Mouse (Mus musculus) limb, embryonic 14.5 days (tissue): ENCODE measurements at regions not wholly inside any gene's neighbourhood (a gene's known extent, or its start where the extent isn't known, plus 50 kb on each side); places are given as distances from the start of the nearest gene placed in this dataset.
A peak's percentile ranks its signal among the peaks of the same experiment; 100 is the strongest.
"Not testable (repeated sequence)": the region's sequence is repeated elsewhere in the genome, so short reads cannot be mapped to it uniquely, and the experiment has no call there.

ENCODE experiments used
- ATAC-seq: fragments of 200-750 bp; cut with Nextera tagmentation; 2 replicates; pipeline ENCODE4 v1.8.0; 2017; ENCODE audit warnings: low read depth, moderate number of reproducible peaks, moderate TSS enrichment; ENCODE audit not compliant: low FRiP score
- DNase-seq: peaks from one replicate; pipeline ENCODE4 v3.0.0-alpha.2; 2015; ENCODE audit warnings: low spot score
- H3K27ac ChIP-seq: fragments of 300-500 bp; sonication (generic); replicated peaks from 2 replicates; pipeline ENCODE4 v1.5.1; 2014; ENCODE audit warnings: low read depth, mild to moderate bottlenecking, low read length, moderate library complexity, mixed read lengths
- H3K27me3 ChIP-seq: fragments of 300-500 bp; sonication (generic); 2 replicates; pipeline ENCODE4 v1.6.1; 2014; ENCODE audit warnings: low read length, mixed read lengths; ENCODE audit not compliant: control insufficient read depth, insufficient read depth
- H3K36me3 ChIP-seq: fragments of 300-500 bp; sonication (generic); 2 replicates; pipeline ENCODE4 v1.6.1; 2014; ENCODE audit warnings: mild to moderate bottlenecking, low read length, moderate library complexity, mixed read lengths; ENCODE audit not compliant: control insufficient read depth, insufficient read depth
- H3K4me1 ChIP-seq: fragments of 300-500 bp; sonication (generic); 2 replicates; pipeline ENCODE4 v1.6.1; 2014; ENCODE audit warnings: antibody characterized with exemption, low read length, mixed read lengths; ENCODE audit not compliant: control insufficient read depth, insufficient read depth
- H3K4me2 ChIP-seq: fragments of 300-500 bp; sonication (generic); replicated peaks from 2 replicates; pipeline ENCODE4 v1.6.1; 2014; ENCODE audit warnings: low read depth, mild to moderate bottlenecking, low read length, moderate library complexity; ENCODE audit not compliant: severe bottlenecking
- H3K4me3 ChIP-seq: fragments of 300-500 bp; sonication (generic); replicated peaks from 2 replicates; pipeline ENCODE4 v1.5.1; 2014; ENCODE audit warnings: low read length
- H3K9ac ChIP-seq: fragments of 300-500 bp; sonication (generic); 2 replicates; pipeline ENCODE4 v1.6.1; 2014; ENCODE audit warnings: mild to moderate bottlenecking, low read depth, low read length, moderate library complexity; ENCODE audit not compliant: severe bottlenecking
- H3K9me3 ChIP-seq: fragments of 300-500 bp; sonication (generic); 2 replicates; pipeline ENCODE4 v1.6.1; 2016; ENCODE audit warnings: low read length; ENCODE audit not compliant: control insufficient read depth
- POLR2A ChIP-seq: fragments of 200-500 bp; IDR thresholded peaks from 2 replicates; pipeline ENCODE4 v1.8.0; 2012; ENCODE audit warnings: inconsistent platforms, mild to moderate bottlenecking, moderate library complexity, borderline replicate concordance; ENCODE audit not compliant: insufficient read depth, insufficient read length; ENCODE audit errors: extremely low read depth
- WGBS: fragments of 180-500 bp; shearing (Covaris S2); extraction: QIAGEN DNeasy Blood & Tissue Kit; methylation state at CpG from one replicate; pipeline ENCODE4 v1.1.7; 2014; 5-methylcytosine and 5-hydroxymethylcytosine counted together

DNA sequence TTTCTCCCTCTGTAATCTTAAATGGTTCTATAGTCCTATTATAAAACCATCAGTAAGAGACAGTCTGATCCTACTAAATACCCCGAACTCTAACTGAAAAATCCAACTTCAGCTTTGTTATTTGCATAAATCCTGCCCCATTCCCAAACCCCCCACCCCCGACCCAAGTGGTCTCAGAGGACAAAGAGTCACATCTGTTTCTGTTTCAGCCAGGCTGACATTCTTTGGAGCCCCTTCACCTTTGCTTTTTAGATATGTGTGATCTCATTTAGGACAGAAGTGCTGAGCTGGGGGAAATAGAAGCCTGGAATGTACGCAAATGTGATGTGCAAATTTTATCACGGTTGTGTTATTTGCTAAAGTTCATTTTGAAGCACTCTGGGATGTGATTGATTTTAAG lies 98.3 kb upstream of the Wdfy3 start:
- Histone ChIP-seq H3K4me2 (no peak overlapping the region), H3K27ac (no peak overlapping the region), H3K9ac (no peak overlapping the region), H3K4me1 (peaks cover 4% of the 10 kb centered on the region; the same call in 1 of the 2 replicates), H3K36me3 (no peaks in the 10 kb centered on the region), H3K27me3 (no peaks in the 10 kb centered on the region), H3K9me3 (no peaks in the 10 kb centered on the region), H3K4me3 (no peak overlapping the region)
- DNase-seq (no peak), ATAC-seq (no peak)
- no peak for TF ChIP-seq POLR2A
- 16% methylated on average over 4 of the region's 4 CpGs for WGBS

DNA sequence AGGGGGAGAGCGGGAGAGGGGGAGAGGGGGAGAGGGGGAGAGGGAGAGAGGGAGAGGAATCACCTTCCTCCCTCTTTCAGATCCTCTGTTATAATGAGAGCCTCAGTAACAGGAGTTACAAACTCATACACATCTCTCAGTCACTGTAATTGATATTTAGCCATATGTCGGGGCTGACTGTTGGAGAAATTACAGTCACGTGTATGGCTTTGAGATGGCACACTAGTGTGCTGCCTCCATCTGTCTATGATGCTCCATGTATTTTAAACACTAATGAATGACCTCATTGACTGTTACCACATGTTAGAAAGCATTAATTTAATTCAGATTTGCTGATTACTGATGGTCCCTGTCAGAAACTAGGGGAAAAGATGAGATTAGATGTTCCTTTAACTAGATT lies 102.1 kb upstream of the Wdfy3 start:
- H3K27me3 ChIP-seq = no peaks in the 10 kb centered on the region
- H3K9me3 ChIP-seq = no peaks in the 10 kb centered on the region
- no peak overlapping the region for H3K9ac ChIP-seq
- 72% methylated on average over 3 of the region's 3 CpGs for WGBS
- no peak for DNase-seq
- ATAC-seq = no peak
- TF ChIP-seq POLR2A = no peak
- no peak overlapping the region for H3K4me2 ChIP-seq
- H3K4me1 ChIP-seq = peaks cover 4% of the 10 kb centered on the region; the same call in 1 of the 2 replicates
- no peaks in the 10 kb centered on the region for H3K36me3 ChIP-seq
- no peak overlapping the region for H3K27ac ChIP-seq
- no peak overlapping the region for H3K4me3 ChIP-seq

DNA sequence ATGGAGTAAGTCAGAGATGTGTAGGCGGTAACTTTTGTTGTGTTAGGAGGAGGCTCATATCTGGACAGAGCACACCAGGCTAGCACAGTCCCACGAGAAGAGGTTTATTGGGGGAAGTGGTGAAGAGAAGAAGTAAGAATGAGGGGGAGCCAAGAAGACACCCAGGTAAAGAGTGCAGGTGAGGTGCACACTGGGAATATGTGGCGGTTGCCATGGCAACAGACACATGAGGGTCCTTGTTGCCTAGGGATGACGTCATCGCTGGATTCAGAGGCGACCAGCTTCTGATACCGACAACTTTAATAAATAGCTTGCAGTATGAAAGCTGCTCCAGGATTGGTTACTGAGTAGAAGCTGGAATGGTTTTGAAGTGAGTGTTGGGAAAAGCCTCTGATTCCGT lies 110.5 kb upstream of the Wdfy3 start:
- ATAC-seq = no peak

DNA sequence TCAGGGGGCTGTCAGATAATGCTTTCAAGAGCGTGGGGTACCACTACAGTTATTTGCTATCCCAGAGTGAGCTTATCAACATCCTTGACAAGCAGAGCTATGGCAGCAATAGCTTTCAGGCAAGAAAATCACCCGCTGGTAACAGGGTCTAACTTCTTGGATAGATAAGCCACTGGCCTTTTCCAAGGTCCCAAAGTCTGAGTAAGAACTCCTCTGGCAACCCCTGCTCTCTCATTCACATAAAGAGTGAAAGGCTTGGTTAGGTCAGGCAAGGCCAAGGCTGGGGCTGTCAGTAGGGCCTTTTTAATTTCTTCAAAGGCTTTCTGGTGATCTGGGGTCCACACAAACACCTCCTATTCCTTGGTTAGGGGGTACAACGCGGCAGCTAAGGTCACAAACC lies 119.2 kb upstream of the Wdfy3 start:
- not testable (repeated sequence) for H3K4me2 ChIP-seq, H3K9ac ChIP-seq, H3K4me3 ChIP-seq, ATAC-seq, H3K27me3 ChIP-seq, H3K9me3 ChIP-seq, H3K36me3 ChIP-seq, H3K27ac ChIP-seq, H3K4me1 ChIP-seq, DNase-seq
- WGBS = 89% methylated on average over 4 of the region's 4 CpGs

More for the DNA sequence above, 110.5 kb upstream of the Wdfy3 start:
- no peaks in the 10 kb centered on the region for H3K27me3 ChIP-seq
- no peak for DNase-seq
- no peak for TF ChIP-seq POLR2A
- H3K36me3 ChIP-seq = no peaks in the 10 kb centered on the region
- H3K9me3 ChIP-seq = no peaks in the 10 kb centered on the region
- no peak overlapping the region for H3K9ac ChIP-seq
- no peak overlapping the region for H3K4me2 ChIP-seq
- no peak overlapping the region for H3K4me3 ChIP-seq
- H3K4me1 ChIP-seq = no peaks in the 10 kb centered on the region
- no peak overlapping the region for H3K27ac ChIP-seq
- WGBS = 81% methylated on average over 8 of the region's 8 CpGs

DNA sequence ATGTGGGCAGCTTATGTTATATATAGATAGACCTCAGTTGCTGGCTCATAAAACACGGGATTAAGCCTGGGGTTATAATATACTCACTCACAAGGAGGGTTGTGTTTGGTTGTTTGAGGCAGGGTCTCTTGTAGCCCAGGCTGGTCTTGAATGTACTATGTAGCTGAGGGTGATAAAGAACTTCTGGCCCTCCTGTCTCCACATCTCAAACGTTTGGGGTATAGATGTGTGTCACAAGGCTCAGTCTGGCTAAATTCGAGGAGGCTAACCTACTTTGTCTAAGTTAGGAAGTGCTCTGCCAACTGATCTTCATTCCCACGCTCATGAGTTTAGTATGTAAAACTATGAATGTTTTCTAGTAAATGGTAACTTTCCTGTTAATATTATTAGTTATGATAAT lies 136.7 kb upstream of the Wdfy3 start:
- TF ChIP-seq POLR2A = no peak
- no peak overlapping the region for H3K4me2 ChIP-seq
- ATAC-seq (no peak), DNase-seq (no peak)
- H3K27me3 ChIP-seq = no peaks in the 10 kb centered on the region
- H3K4me1 ChIP-seq = no peaks in the 10 kb centered on the region
- no peak overlapping the region for H3K4me3 ChIP-seq
- WGBS = 49% methylated on average over 4 of the region's 4 CpGs
- H3K9ac ChIP-seq = no peak overlapping the region
- H3K27ac ChIP-seq = no peak overlapping the region
- H3K36me3 ChIP-seq = no peaks in the 10 kb centered on the region
- H3K9me3 ChIP-seq = no peaks in the 10 kb centered on the region

DNA sequence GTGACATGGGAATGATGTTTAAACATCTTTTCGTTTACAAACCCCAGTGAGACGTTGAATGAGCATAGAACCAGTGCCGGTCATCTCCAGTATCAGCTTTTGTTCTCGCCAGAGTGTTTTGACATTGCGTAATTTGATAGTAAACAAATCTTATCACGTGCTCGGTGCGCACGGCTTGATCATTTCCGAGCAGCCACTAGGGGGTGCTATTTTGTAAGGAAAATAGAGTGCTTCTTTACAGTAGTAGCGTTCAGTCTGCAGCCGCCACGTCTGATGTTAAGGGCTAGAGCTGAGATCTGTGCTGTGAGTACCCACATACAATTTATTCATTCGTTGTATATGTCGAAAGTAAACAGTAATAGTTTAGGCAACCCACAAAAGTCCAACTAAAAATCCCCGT lies 137.2 kb upstream of the Wdfy3 start:
- Histone ChIP-seq H3K36me3 (no peaks in the 10 kb centered on the region), H3K9me3 (no peaks in the 10 kb centered on the region), H3K27ac (no peak overlapping the region), H3K4me2 (0 out of 2 replicates have a peak overlapping the region, but pooled peaks have one; percentile 23), H3K4me3 (no peak overlapping the region), H3K4me1 (no peaks in the 10 kb centered on the region), H3K9ac (no peak overlapping the region), H3K27me3 (no peaks in the 10 kb centered on the region)
- TF ChIP-seq POLR2A = no peak
- 4% methylated on average over 16 of the region's 16 CpGs for WGBS
- DNase-seq (peak; percentile 88), ATAC-seq (peak; percentile 80)
